Mouse (Mus musculus) C2C12 (cell line): Measurements from ENCODE around the gene Rell1. TPM values are rescaled to one million over a fixed set of nuclear protein-coding genes. Genes with fewer than 3 reads are reported as not detected.

Experiments used
- H3K27me3 ChIP-seq: one replicate; pipeline ENCODE4 v1.6.1; 2011; ENCODE audit not compliant: control insufficient read depth, insufficient read depth, insufficient read length
- H3K36me3 ChIP-seq: one replicate; pipeline ENCODE4 v1.6.1; 2011; ENCODE audit not compliant: control insufficient read depth, insufficient read depth
- H3K4me3 ChIP-seq: one replicate; pipeline ENCODE4 v1.5.1; 2011; ENCODE audit warnings: mild to moderate bottlenecking, control low read depth; ENCODE audit not compliant: poor library complexity, insufficient read depth, severe bottlenecking
- H3K79me2 ChIP-seq: one replicate; pipeline ENCODE4 v1.6.1; 2011; ENCODE audit not compliant: control insufficient read depth, insufficient read depth
- H3K79me3 ChIP-seq: one replicate; pipeline ENCODE4 v1.6.1; 2011; ENCODE audit warnings: low read depth, control low read depth
- H3ac ChIP-seq: one replicate; pipeline ENCODE3; 2011; ENCODE audit warnings: low read depth; ENCODE audit not compliant: control insufficient read depth, insufficient read length
- CEBPB ChIP-seq: IDR thresholded peaks from one replicate; pipeline ENCODE4 v1.6.1; 2011; ENCODE audit warnings: low read depth, mild to moderate bottlenecking, control low read depth, moderate library complexity
- CTCF ChIP-seq: IDR thresholded peaks from one replicate; pipeline ENCODE4 v1.5.1; 2011; ENCODE audit not compliant: control insufficient read depth, insufficient read depth, insufficient read length
- FOSL1 ChIP-seq: IDR thresholded peaks from one replicate; pipeline ENCODE4 v1.8.0; 2011; ENCODE audit warnings: mild to moderate bottlenecking, low read length; ENCODE audit not compliant: poor library complexity, insufficient read depth, severe bottlenecking
- MAX ChIP-seq: IDR thresholded peaks from one replicate; pipeline ENCODE4 v1.6.1; 2011; ENCODE audit warnings: mild to moderate bottlenecking, control low read depth
- MYOD1 ChIP-seq: IDR thresholded peaks from one replicate; pipeline ENCODE4 v1.6.1; 2011; ENCODE audit warnings: low read depth; ENCODE audit not compliant: control insufficient read depth, insufficient read length
- MYOG ChIP-seq: IDR thresholded peaks from one replicate; pipeline ENCODE4 v1.6.1; 2011; ENCODE audit not compliant: control insufficient read depth, insufficient read length; ENCODE audit errors: extremely low read depth
- USF1 ChIP-seq: IDR thresholded peaks from one replicate; pipeline ENCODE4 v1.6.1; 2011; ENCODE audit warnings: low read depth, mild to moderate bottlenecking, control low read depth, moderate library complexity
- polyA plus RNA-seq: library from polyadenylated mRNA; unstranded; fragments of >200 nt; fragmentation: generic; extraction: Trizol; gene quantifications from one replicate; pipeline ENCODE4 v1.2.1, GENCODE M21; 2012; ENCODE audit warnings: missing spikeins

Rell1 gene
- polyA plus RNA-seq, 1 experiment, result 11.8 TPM

GRCm38 (mm10) chr5:63918201-63918600, 50.5 kb downstream of the Rell1 start:
- Histone ChIP-seq H3ac (no peak overlapping the region), H3K79me3 (no peaks in the 10 kb centered on the region), H3K79me2 (no peaks in the 10 kb centered on the region), H3K27me3 (no peaks in the 10 kb centered on the region), H3K4me3 (no peak overlapping the region), H3K36me3 (peaks cover 3% of the 10 kb centered on the region)
- no peak for TF ChIP-seq FOSL1
- no peak for TF ChIP-seq MYOG

- Histone ChIP-seq H3K4me3 (no peak overlapping the region), H3ac (no peak overlapping the region)
- TF ChIP-seq MYOD1, result no peak
- TF ChIP-seq USF1, result no peak
- no peak for TF ChIP-seq CTCF
- no peak for TF ChIP-seq FOSL1
- no peak for TF ChIP-seq MYOG
- TF ChIP-seq MAX, result no peak
- TF ChIP-seq CEBPB, result no peak
Measured at GRCm38 (mm10) chr5:63916457-63917139, 52.1 kb downstream of the Rell1 start.

GRCm38 (mm10) chr5:63914896-63915295, 53.8 kb downstream of the Rell1 start:
- no peaks in the 10 kb centered on the region for H3K27me3 ChIP-seq
- H3K79me2 ChIP-seq, result no peaks in the 10 kb centered on the region
- no peak overlapping the region for H3K4me3 ChIP-seq
- peaks cover 3% of the 10 kb centered on the region for H3K36me3 ChIP-seq
- no peak overlapping the region for H3ac ChIP-seq
- TF ChIP-seq FOSL1 (no peak), MYOG (no peak), MAX (no peak), USF1 (no peak), MYOD1 (no peak), CTCF (no peak), CEBPB (no peak)
- no peaks in the 10 kb centered on the region for H3K79me3 ChIP-seq

More at GRCm38 (mm10) chr5:63916457-63917139, 52.1 kb downstream of the Rell1 start:
- Histone ChIP-seq H3K79me3 (no peaks in the 10 kb centered on the region), H3K36me3 (peaks cover 3% of the 10 kb centered on the region), H3K79me2 (no peaks in the 10 kb centered on the region), H3K27me3 (no peaks in the 10 kb centered on the region)

GRCm38 (mm10) chr5:63910171-63910960, 58.3 kb downstream of the Rell1 start:
- Histone ChIP-seq H3K4me3 (no peak overlapping the region), H3K36me3 (no peaks in the 10 kb centered on the region), H3K79me2 (no peaks in the 10 kb centered on the region), H3K79me3 (no peaks in the 10 kb centered on the region), H3K27me3 (no peaks in the 10 kb centered on the region), H3ac (no peak overlapping the region)
- no peak for TF ChIP-seq MAX
- no peak for TF ChIP-seq MYOG
- TF ChIP-seq CTCF, result no peak
- TF ChIP-seq CEBPB, result no peak
- TF ChIP-seq FOSL1, result no peak
- TF ChIP-seq MYOD1, result no peak
- no peak for TF ChIP-seq USF1

DNA sequence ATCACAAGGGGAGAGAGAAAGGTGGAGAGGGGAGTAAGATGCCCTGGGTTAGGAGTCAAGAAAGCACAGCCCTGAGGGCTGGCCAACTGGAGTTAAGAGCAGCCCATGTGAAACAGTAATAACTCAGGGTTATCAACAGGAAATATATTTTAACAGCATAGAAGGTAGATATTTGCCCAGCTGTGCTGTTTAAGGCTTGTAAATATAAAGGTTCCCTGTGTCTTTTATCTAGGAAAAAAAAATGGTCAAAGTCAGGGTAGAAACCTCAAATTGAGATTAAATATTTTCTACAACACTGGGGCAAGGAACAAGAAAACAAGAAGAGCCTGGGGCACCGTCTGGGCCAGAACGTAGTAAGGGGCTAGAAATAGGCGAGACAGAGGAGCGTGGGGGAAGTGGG, 61.2 kb downstream of the Rell1 start:
- no peak overlapping the region for H3K4me3 ChIP-seq

More for the DNA sequence above, 61.2 kb downstream of the Rell1 start:
- TF ChIP-seq MAX (no peak), CEBPB (no peak), FOSL1 (no peak), CTCF (no peak), MYOD1 (no peak), USF1 (no peak), MYOG (no peak)
- H3K36me3 ChIP-seq, result no peaks in the 10 kb centered on the region
- no peaks in the 10 kb centered on the region for H3K79me3 ChIP-seq
- H3ac ChIP-seq, result no peak overlapping the region
- no peaks in the 10 kb centered on the region for H3K27me3 ChIP-seq
- H3K79me2 ChIP-seq, result no peaks in the 10 kb centered on the region
